Mouse (Mus musculus) midbrain, embryonic 11.5 days (tissue): ENCODE data around the gene Gper1. TPM values are rescaled to one million over a fixed set of nuclear protein-coding genes. Genes with fewer than 3 reads are reported as not detected.

Experiments used
- ATAC-seq: fragments of 200-750 bp; cut with Nextera tagmentation; 2 replicates; pipeline ENCODE4 v1.8.0; 2017; ENCODE audit warnings: moderate TSS enrichment, moderate library complexity; ENCODE audit not compliant: low FRiP score
- DNase-seq: peaks from one replicate; pipeline ENCODE4 v3.0.0; 2015; ENCODE audit warnings: low spot score; ENCODE audit errors: missing footprints
- H3K27ac ChIP-seq: fragments of 300-500 bp; sonication (generic); 2 replicates; pipeline ENCODE4 v1.5.1; 2014; ENCODE audit warnings: low read depth, low read length
- H3K27me3 ChIP-seq: fragments of 300-500 bp; sonication (generic); 2 replicates; pipeline ENCODE4 v1.6.1; 2014; ENCODE audit warnings: mild to moderate bottlenecking, low read length, moderate library complexity, mixed read lengths; ENCODE audit not compliant: control insufficient read depth, insufficient read depth
- H3K36me3 ChIP-seq: fragments of 300-500 bp; sonication (generic); 2 replicates; pipeline ENCODE4 v1.6.1; 2014; ENCODE audit warnings: mild to moderate bottlenecking, low read length, moderate library complexity, mixed read lengths; ENCODE audit not compliant: control insufficient read depth, insufficient read depth
- H3K4me1 ChIP-seq: fragments of 300-500 bp; sonication (generic); 2 replicates; pipeline ENCODE4 v1.6.1; 2014; ENCODE audit warnings: low read length; ENCODE audit not compliant: control insufficient read depth, insufficient read depth
- H3K4me2 ChIP-seq: fragments of 300-500 bp; sonication (generic); 2 replicates; pipeline ENCODE4 v1.6.1; 2014; ENCODE audit warnings: mild to moderate bottlenecking, moderate library complexity
- H3K4me3 ChIP-seq: fragments of 300-500 bp; sonication (generic); 2 replicates; pipeline ENCODE4 v1.5.1; 2014; ENCODE audit warnings: low read depth, low read length
- H3K9ac ChIP-seq: fragments of 300-500 bp; sonication (generic); 2 replicates; pipeline ENCODE4 v1.6.1; 2014; ENCODE audit warnings: low read length
- H3K9me3 ChIP-seq: fragments of 300-500 bp; sonication (generic); 2 replicates; pipeline ENCODE4 v1.6.1; 2016; ENCODE audit warnings: low read length; ENCODE audit not compliant: control insufficient read depth
- WGBS: fragments of 180-500 bp; shearing (Covaris S2); extraction: QIAGEN DNeasy Blood & Tissue Kit; methylation state at CpG from one replicate; pipeline ENCODE4 v1.1.7; 2014; 5-methylcytosine and 5-hydroxymethylcytosine counted together
- polyA plus RNA-seq: library from polyadenylated mRNA; unstranded; fragments of >200 nt; fragmentation: Nextera tagmentation; extraction: Ambion mirVana; gene quantifications from 2 replicates; pipeline ENCODE4 v1.2.1, GENCODE M21; 2014

The Gper1 gene
- polyA plus RNA-seq, 1 experiment from 2014 or later: 1.9 TPM

DNA sequence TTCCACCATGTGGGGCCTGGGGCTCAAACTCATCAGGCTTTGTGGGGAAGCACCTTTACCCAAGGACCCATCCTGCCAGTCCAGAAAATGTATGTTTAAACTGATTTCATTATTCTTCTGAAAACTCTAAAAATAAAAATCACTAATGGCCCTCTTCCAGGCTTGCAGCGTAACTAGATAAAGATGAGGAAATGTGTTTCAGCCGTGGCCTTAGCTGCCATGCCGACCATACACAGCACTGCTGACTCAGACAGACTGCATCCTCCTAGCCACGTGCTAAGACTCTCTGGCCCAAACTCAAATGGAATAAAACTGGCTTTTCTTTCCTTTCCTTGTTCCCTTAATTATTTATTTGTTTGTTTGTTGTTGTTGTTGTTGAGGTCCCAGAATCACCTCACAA lies 41.9 kb downstream of the Gper1 start:
- peaks cover 2% of the 10 kb centered on the region; the same call in 1 of the 2 replicates for H3K4me1 ChIP-seq
- no peak overlapping the region for H3K27ac ChIP-seq
- DNase-seq (no peak), ATAC-seq (no peak)
- no peak overlapping the region for H3K4me2 ChIP-seq
- H3K27me3 ChIP-seq: no peaks in the 10 kb centered on the region
- no peaks in the 10 kb centered on the region for H3K9me3 ChIP-seq
- H3K9ac ChIP-seq: no peak overlapping the region
- 80% methylated on average over 4 of the region's 4 CpGs for WGBS
- H3K4me3 ChIP-seq: no peak overlapping the region
- no peaks in the 10 kb centered on the region for H3K36me3 ChIP-seq

DNA sequence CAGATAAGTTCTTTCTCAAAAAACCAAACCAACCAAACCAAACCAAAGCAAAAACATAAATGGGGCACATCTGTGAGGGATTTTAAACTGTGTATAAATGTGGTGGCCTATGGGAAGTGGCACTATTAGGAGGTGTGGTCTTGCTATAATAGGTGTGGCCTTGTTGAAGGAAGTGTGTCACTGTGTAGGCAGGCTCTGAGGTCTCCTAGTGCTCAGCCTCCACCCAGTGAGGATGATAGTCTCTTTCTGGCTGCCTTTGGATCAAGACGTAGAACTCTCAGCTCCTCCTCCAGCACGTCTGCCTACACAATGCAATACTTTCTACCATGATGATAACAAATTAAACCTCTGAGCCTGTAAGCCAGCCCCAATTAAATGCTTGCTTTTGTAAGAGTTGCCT lies 43.4 kb downstream of the Gper1 start:
- WGBS: 72% methylated on average over 2 of the region's 2 CpGs
- ATAC-seq (no peak), DNase-seq (no peak)

DNA sequence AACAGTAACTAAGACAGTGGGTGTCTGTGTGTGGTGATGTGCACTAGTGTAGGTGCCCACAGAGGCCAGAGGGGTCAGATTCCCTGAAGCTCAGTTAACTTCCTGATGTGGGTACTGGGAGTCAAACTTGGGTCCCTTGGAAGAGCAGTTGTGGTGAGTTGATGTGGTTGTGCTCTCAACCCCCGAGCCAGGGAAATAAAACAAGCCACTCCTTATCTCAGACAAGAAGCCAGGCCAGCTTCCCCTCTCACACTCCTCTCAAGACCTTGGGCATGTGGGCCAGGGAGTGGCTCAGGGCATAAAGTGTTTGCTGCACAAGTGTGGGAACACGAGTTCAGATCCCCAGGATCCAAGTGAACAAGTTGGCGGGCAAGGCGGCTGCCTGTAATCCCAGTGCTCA lies 43.9 kb downstream of the Gper1 start:
- DNase-seq: no peak
- Histone ChIP-seq H3K4me1 (no peaks in the 10 kb centered on the region), H3K9ac (no peak overlapping the region), H3K36me3 (peaks cover 2% of the 10 kb centered on the region; the same call in 1 of the 2 replicates), H3K27ac (no peak overlapping the region), H3K4me2 (no peak overlapping the region), H3K27me3 (no peaks in the 10 kb centered on the region), H3K4me3 (no peak overlapping the region), H3K9me3 (no peaks in the 10 kb centered on the region)
- ATAC-seq: no peak
- WGBS: 73% methylated on average over 4 of the region's 4 CpGs

More for the DNA sequence above, 43.4 kb downstream of the Gper1 start:
- Histone ChIP-seq H3K4me2 (no peak overlapping the region), H3K27ac (no peak overlapping the region), H3K9me3 (no peaks in the 10 kb centered on the region), H3K27me3 (no peaks in the 10 kb centered on the region), H3K4me3 (no peak overlapping the region), H3K36me3 (no peaks in the 10 kb centered on the region; the same call in 1 of the 2 replicates), H3K9ac (no peak overlapping the region), H3K4me1 (no peaks in the 10 kb centered on the region)

DNA sequence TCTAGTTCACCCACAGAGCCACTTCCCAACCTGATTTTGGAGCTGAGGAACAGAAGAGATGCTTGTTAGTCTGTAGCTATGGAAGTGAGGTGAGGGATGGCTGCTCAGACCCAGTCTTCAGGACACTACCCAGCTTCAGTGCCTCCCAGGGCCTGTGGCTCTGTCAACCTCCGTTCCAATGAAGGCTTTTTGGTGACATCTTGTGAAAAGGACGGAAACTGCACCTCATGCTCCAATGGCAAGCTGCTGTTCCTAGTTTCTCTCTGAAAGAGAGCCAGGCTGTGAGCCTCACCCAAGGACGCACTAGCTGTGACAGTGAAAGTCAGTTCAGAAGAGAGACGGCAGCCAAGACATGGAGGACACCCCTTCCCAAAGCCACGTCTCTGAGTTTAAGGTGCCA lies 45.0 kb downstream of the Gper1 start:
- peaks cover 8% of the 10 kb centered on the region; the same call in 1 of the 2 replicates for H3K36me3 ChIP-seq
- H3K9ac ChIP-seq: no peak overlapping the region
- H3K4me3 ChIP-seq: no peak overlapping the region
- no peak for ATAC-seq
- no peak overlapping the region for H3K27ac ChIP-seq
- DNase-seq: no peak
- no peaks in the 10 kb centered on the region for H3K4me1 ChIP-seq
- H3K27me3 ChIP-seq: no peaks in the 10 kb centered on the region
- WGBS: 53% methylated on average over 5 of the region's 5 CpGs
- no peak overlapping the region for H3K4me2 ChIP-seq
- H3K9me3 ChIP-seq: no peaks in the 10 kb centered on the region

DNA sequence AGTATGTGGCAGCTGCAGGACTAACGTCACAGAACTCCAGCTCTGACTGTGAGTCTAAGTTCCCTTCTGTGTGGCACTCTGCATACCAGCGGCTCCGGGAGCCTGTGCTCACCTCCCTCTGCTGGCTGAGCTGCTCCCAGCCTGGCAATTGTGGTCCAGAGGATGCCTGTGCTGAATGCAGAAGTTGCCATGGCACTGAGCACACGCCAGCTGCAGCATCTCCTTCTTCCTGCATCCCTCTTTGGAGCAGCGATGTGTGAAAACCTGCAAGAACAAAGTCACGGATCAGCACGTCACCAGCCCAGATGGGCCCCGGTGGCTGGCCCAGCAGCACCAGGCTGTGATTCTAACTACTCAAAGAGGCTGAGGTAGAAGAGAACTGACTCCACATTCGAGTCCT lies 51.8 kb downstream of the Gper1 start:
- Histone ChIP-seq H3K9ac (no peak overlapping the region), H3K27me3 (no peaks in the 10 kb centered on the region), H3K4me2 (no peak overlapping the region), H3K9me3 (no peaks in the 10 kb centered on the region), H3K27ac (no peak overlapping the region), H3K36me3 (peaks cover 29% of the 10 kb centered on the region), H3K4me1 (no peaks in the 10 kb centered on the region), H3K4me3 (no peak overlapping the region)
- DNase-seq: no peak
- WGBS: 63% methylated on average over 9 of the region's 9 CpGs
- ATAC-seq: no peak

Other genes with a start within 250 kb of the Gper1 start
- gene Sun1, start 222.5 kb upstream of the Gper1 start, polyA plus RNA-seq: 41.9 and 44.6 TPM in 2 replicates
- 118 and 123 TPM in 2 replicates for gene Get4, start 170.8 kb upstream of the Gper1 start, polyA plus RNA-seq
- 2.4 TPM in 2 replicates for gene Adap1, start 97.5 kb upstream of the Gper1 start, polyA plus RNA-seq
- 124 and 133 TPM in 2 replicates for gene Cox19, start 71.7 kb upstream of the Gper1 start, polyA plus RNA-seq
- not detected in 2 replicates for gene Cyp2w1, start 70.5 kb upstream of the Gper1 start, polyA plus RNA-seq
- gene Gpr146, start 45.5 kb upstream of the Gper1 start, polyA plus RNA-seq: 1.5 and 2.7 TPM in 2 replicates
- gene C130050O18Rik, start 17.9 kb upstream of the Gper1 start, polyA plus RNA-seq: 0.12 and 0.29 TPM in 2 replicates
- 33.5 and 34.1 TPM in 2 replicates for gene 3110082I17Rik, start 37.4 kb downstream of the Gper1 start, polyA plus RNA-seq
- 4.4 and 6.9 TPM in 2 replicates for gene Zfand2a, start 61.4 kb downstream of the Gper1 start, polyA plus RNA-seq
- 41.8 and 46.4 TPM in 2 replicates for gene Uncx, start 120.3 kb downstream of the Gper1 start, polyA plus RNA-seq